Comparison of ENCODE assay signal across 12 mouse cellular contexts in genomic region chr2:138034123-138034736, GRCm38 (mm10).
A peak's percentile ranks its signal among the peaks of the same experiment; 100 is the strongest.
DNase-seq lines count a peak whose midpoint lies in the region; ATAC-seq and TF ChIP-seq lines count a peak whose summit lies in the region.
"Had no signal": no experiment of that assay in that cellular context is flagged by ENCODE, and none has a peak within 500 bp of the region (broad histone marks: within the 10 kb centered on the region; RNA-seq: fewer than 3 reads in every experiment).

No protein-coding gene starts in this region.

- WGBS in embryonic facial prominence, embryonic 13.5 days: 64% methylated on average over 8 of the region's 8 CpGs
- 89% methylated on average over 8 of the region's 8 CpGs for WGBS in embryonic facial prominence, embryonic 10.5 days
- WGBS in forebrain, postnatal 0 days: 65% methylated on average over 8 of the region's 8 CpGs

- peak overlapping the region; percentile 39 for H3K4me2 ChIP-seq in embryonic facial prominence, embryonic 13.5 days
- H3K4me2 ChIP-seq in forebrain, postnatal 0 days (ENCODE audit: low read depth): 0 out of 2 replicates have a peak overlapping the region, but pooled peaks have one; percentile 18
- H3K4me2 ChIP-seq: heart, embryonic 12.5 days; liver, embryonic 13.5 days had no signal

- H3K9me3 ChIP-seq in embryonic facial prominence, embryonic 13.5 days: no peaks in the 10 kb centered on the region; the same call in 1 of the 2 replicates
- H3K9me3 ChIP-seq in embryonic facial prominence, embryonic 10.5 days: no peaks in the 10 kb centered on the region
- no peaks in the 10 kb centered on the region for H3K9me3 ChIP-seq in forebrain, postnatal 0 days (ENCODE audit: low read length)
- H3K9me3 ChIP-seq: heart, embryonic 12.5 days; liver, embryonic 13.5 days; megakaryocyte, embryonic 14.5 days had no signal

- TF ChIP-seq CTCF in left cerebral cortex, adult 2 months (IDR thresholded peaks at IDR 0.05): no peak
- TF ChIP-seq CTCF in forebrain, postnatal 0 days (IDR thresholded peaks at IDR 0.05; ENCODE audit: low read depth): no peak

- no peaks in the 10 kb centered on the region for H3K27me3 ChIP-seq in embryonic facial prominence, embryonic 13.5 days
- no peaks in the 10 kb centered on the region for H3K27me3 ChIP-seq in embryonic facial prominence, embryonic 10.5 days (replicated peaks; ENCODE audit: low read depth, poor library complexity, severe bottlenecking)
- H3K27me3 ChIP-seq in forebrain, postnatal 0 days (ENCODE audit: insufficient read depth, low read length): no peaks in the 10 kb centered on the region
- H3K27me3 ChIP-seq: heart, embryonic 12.5 days; liver, embryonic 13.5 days; megakaryocyte, embryonic 14.5 days had no signal

- H3K4me1 ChIP-seq in embryonic facial prominence, embryonic 13.5 days: no peaks in the 10 kb centered on the region
- H3K4me1 ChIP-seq in embryonic facial prominence, embryonic 10.5 days: no peaks in the 10 kb centered on the region
- no peaks in the 10 kb centered on the region for H3K4me1 ChIP-seq in forebrain, postnatal 0 days (ENCODE audit: insufficient read depth)
- H3K4me1 ChIP-seq: heart, embryonic 12.5 days; liver, embryonic 13.5 days; megakaryocyte, embryonic 14.5 days had no signal

- H3K4me3 ChIP-seq in embryonic facial prominence, embryonic 13.5 days: no peak overlapping the region
- no peak overlapping the region for H3K4me3 ChIP-seq in embryonic facial prominence, embryonic 10.5 days
- H3K4me3 ChIP-seq in left cerebral cortex, adult 2 months: no peak overlapping the region; the same call in 1 of the 2 replicates
- no peak overlapping the region for H3K4me3 ChIP-seq in forebrain, postnatal 0 days (ENCODE audit: low read depth, low read length)
- H3K4me3 ChIP-seq: heart, embryonic 12.5 days; liver, embryonic 13.5 days; megakaryocyte, embryonic 14.5 days had no signal

- no peaks in the 10 kb centered on the region for H3K36me3 ChIP-seq in embryonic facial prominence, embryonic 13.5 days
- H3K36me3 ChIP-seq in embryonic facial prominence, embryonic 10.5 days (replicated peaks): no peaks in the 10 kb centered on the region
- H3K36me3 ChIP-seq in forebrain, postnatal 0 days (ENCODE audit: insufficient read depth): no peaks in the 10 kb centered on the region
- H3K36me3 ChIP-seq: heart, embryonic 12.5 days; liver, embryonic 13.5 days had no signal

- no peak for ATAC-seq in embryonic facial prominence, embryonic 13.5 days (ENCODE audit: insufficient number of reproducible peaks, insufficient read depth, low FRiP score, low TSS enrichment, low read depth)
- peak; percentile 70 for ATAC-seq in forebrain, postnatal 0 days
- ATAC-seq: intestine, postnatal 0 days had no signal

- no peak for DNase-seq in embryonic facial prominence, embryonic 10.5 days (ENCODE audit: low spot score)
- DNase-seq in left cerebral cortex, adult 2 months (ENCODE audit: extremely low spot score in 1 of 2, low spot score in 2 of 2): no peak
- no peak for DNase-seq in left cerebral cortex, postnatal 36 days (ENCODE audit: low spot score in 2 of 2)
- DNase-seq in forebrain, postnatal 0 days: no peak
- DNase-seq in retina, postnatal 1 day: peak; percentile 16
- no peak for DNase-seq in urinary bladder, adult 18-20 months (ENCODE audit: low spot score in 2 of 2)
- DNase-seq: liver, embryonic 13.5 days had no signal

- intact Hi-C loops in left cerebral cortex, adult 2 months (cut with DNase I): loop anchor here (5.0 kb wide), 2 partner anchors 678 to 1343 kb away; no protein-coding TSS in a partner anchor
- intact Hi-C loops in left cerebral cortex, postnatal 36 days (cut with DNase I): no loop called here

- H3K9ac ChIP-seq in embryonic facial prominence, embryonic 13.5 days: no peak overlapping the region
- no peak overlapping the region for H3K9ac ChIP-seq in forebrain, postnatal 0 days
- H3K9ac ChIP-seq: heart, embryonic 12.5 days; liver, embryonic 13.5 days had no signal

- H3K27ac ChIP-seq in embryonic facial prominence, embryonic 13.5 days: 0 out of 2 replicates have a peak overlapping the region, but pooled peaks have one; percentile 22
- H3K27ac ChIP-seq in embryonic facial prominence, embryonic 10.5 days (replicated peaks): no peak overlapping the region
- H3K27ac ChIP-seq in left cerebral cortex, adult 2 months: peak overlapping the region; percentile 87
- peak overlapping the region; percentile 70 for H3K27ac ChIP-seq in forebrain, postnatal 0 days (ENCODE audit: low read depth, low read length)
- H3K27ac ChIP-seq: liver, embryonic 13.5 days; stomach, postnatal 0 days had no signal
